Mouse (Mus musculus) ES-E14 (cell line): ENCODE measurements around the gene Hao2.

Source experiments
- CHD2 ChIP-seq: IDR thresholded peaks from 2 replicates; pipeline ENCODE4 v1.6.1; 2014; ENCODE audit warnings: mild to moderate bottlenecking, low read depth, low read length, inconsistent platforms
- HCFC1 ChIP-seq: IDR thresholded peaks from 2 replicates; pipeline ENCODE4 v1.6.1; 2012; ENCODE audit warnings: low read length, inconsistent platforms, borderline replicate concordance; ENCODE audit not compliant: insufficient read depth
- MAFK ChIP-seq: IDR thresholded peaks from 2 replicates; pipeline ENCODE4 v1.6.1; 2014; ENCODE audit warnings: mild to moderate bottlenecking, low read depth, low read length, inconsistent platforms; ENCODE audit not compliant: insufficient read depth
- ZC3H11A ChIP-seq: IDR thresholded peaks from 2 replicates; pipeline ENCODE4 v1.6.1; 2012; ENCODE audit warnings: low read depth, mild to moderate bottlenecking, inconsistent platforms, low read length, borderline replicate concordance
- ZNF384 ChIP-seq: IDR thresholded peaks from 2 replicates; pipeline ENCODE4 v1.6.1; 2012; ENCODE audit warnings: low read depth, low read length, inconsistent platforms

DNA sequence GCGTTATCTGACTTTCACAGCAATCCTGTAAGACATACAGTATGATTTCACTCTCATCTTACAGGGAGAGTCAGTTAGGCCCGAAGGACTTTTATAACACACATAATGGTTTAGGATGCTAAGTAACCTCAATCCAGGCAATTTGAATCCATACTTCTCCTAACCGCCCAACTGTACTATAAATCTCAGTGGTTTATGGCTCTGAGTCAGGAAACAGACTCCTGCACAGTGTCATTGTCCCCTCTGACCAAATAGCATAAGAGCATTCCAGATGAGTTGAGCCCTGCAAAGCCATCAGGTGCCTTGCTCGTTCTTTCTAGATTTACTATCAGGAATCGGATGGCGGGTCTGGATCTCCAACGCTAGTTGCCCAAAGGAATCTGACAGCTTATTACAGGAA, 41.6 kb upstream of the Hao2 start:
- TF ChIP-seq HCFC1 = no peak
- TF ChIP-seq ZNF384 = no peak
- no peak for TF ChIP-seq ZC3H11A
- no peak for TF ChIP-seq MAFK
- TF ChIP-seq CHD2 = no peak
